Mouse (Mus musculus): Measurements from ENCODE around the gene Ccdc12.

Gene Ccdc12

GRCm38 (mm10) chr9:110645219-110645618 is 11.1 kb upstream of the Ccdc12 start:
- DNase-seq (ENCODE audit: low read depth), result no peak

GRCm38 (mm10) chr9:110649775-110650174 is 6.5 kb upstream of the Ccdc12 start:
- DNase-seq (ENCODE audit: low read depth), result no peak

- DNase-seq (ENCODE audit: low read depth), result peak; percentile 15
These were observed 4.2 kb upstream of the Ccdc12 start for GRCm38 (mm10) chr9:110651931-110652722.

GRCm38 (mm10) chr9:110652963-110653654 is 3.2 kb upstream of the Ccdc12 start:
- no peak for DNase-seq (ENCODE audit: low read depth)

- peak; percentile 86 for DNase-seq (ENCODE audit: low read depth)
These were observed 2.4 kb upstream of the Ccdc12 start, which contains the start of gene Nbeal2 for GRCm38 (mm10) chr9:110653655-110654461. Nbeal2 (minus strand) TSS chr9:110654161.

- no peak for DNase-seq (ENCODE audit: low read depth)
These were observed 1.3 kb upstream of the Ccdc12 start for GRCm38 (mm10) chr9:110654726-110655650.

GRCm38 (mm10) chr9:110655651-110656007 is 674 bp upstream of the Ccdc12 start:
- no peak for DNase-seq (ENCODE audit: low read depth)

- no peak for DNase-seq (ENCODE audit: low read depth)
These were observed 1.3 kb downstream of the Ccdc12 start for GRCm38 (mm10) chr9:110657474-110658078.

GRCm38 (mm10) chr9:110659521-110659920 is 3.2 kb downstream of the Ccdc12 start:
- no peak for DNase-seq (ENCODE audit: low read depth)

- DNase-seq (ENCODE audit: low read depth), result no peak
These were observed 3.9 kb downstream of the Ccdc12 start for GRCm38 (mm10) chr9:110660208-110660607.

- no peak for DNase-seq (ENCODE audit: low read depth)
These were observed 4.7 kb downstream of the Ccdc12 start for GRCm38 (mm10) chr9:110660856-110661612.

GRCm38 (mm10) chr9:110662844-110663243 is 6.5 kb downstream of the Ccdc12 start:
- DNase-seq (ENCODE audit: low read depth), result no peak

- DNase-seq (ENCODE audit: low read depth), result no peak
These were observed 9.6 kb downstream of the Ccdc12 start for GRCm38 (mm10) chr9:110665912-110666311.

GRCm38 (mm10) chr9:110666374-110666773 is 10.1 kb downstream of the Ccdc12 start:
- DNase-seq (ENCODE audit: low read depth), result no peak

GRCm38 (mm10) chr9:110667219-110667836 is 11.0 kb downstream of the Ccdc12 start:
- no peak for DNase-seq (ENCODE audit: low read depth)

- DNase-seq (ENCODE audit: low read depth), result no peak
These were observed 12.4 kb downstream of the Ccdc12 start for GRCm38 (mm10) chr9:110668601-110669293.

- DNase-seq (ENCODE audit: low read depth), result no peak
These were observed 13.5 kb downstream of the Ccdc12 start for GRCm38 (mm10) chr9:110669785-110670184.

GRCm38 (mm10) chr9:110672462-110673106 is 16.3 kb downstream of the Ccdc12 start:
- DNase-seq (ENCODE audit: low read depth), result no peak

Measured in NIH3T3 (cell line).